ENCODE assay signal across 14 mouse cellular contexts in genomic region chr8:122579196-122579595, GRCm38 (mm10). TPM values are rescaled to one million over a fixed set of nuclear protein-coding genes. Genes with fewer than 3 reads are reported as not detected.
A peak's percentile ranks its signal among the peaks of the same experiment; 100 is the strongest.
DNase-seq lines count a peak whose midpoint lies in the region; ATAC-seq lines count a peak whose summit lies in the region.
"Had no signal": no experiment of that assay in that cellular context is flagged by ENCODE, and none has a peak within 500 bp of the region (broad histone marks: within the 10 kb centered on the region; RNA-seq: fewer than 3 reads in every experiment).

No protein-coding gene starts in this region.

- H3K4me3 ChIP-seq in forebrain, embryonic 10.5 days = no peak overlapping the region
- H3K4me3 ChIP-seq in forebrain, embryonic 12.5 days (replicated peaks) = no peak overlapping the region
- no peak overlapping the region for H3K4me3 ChIP-seq in kidney, embryonic 15.5 days (replicated peaks)
- H3K4me3 ChIP-seq in limb, embryonic 12.5 days (replicated peaks) = no peak overlapping the region

- no peak for ATAC-seq in forebrain, embryonic 12.5 days (ENCODE audit: low FRiP score)
- ATAC-seq in kidney, embryonic 15.5 days (replicated peaks; ENCODE audit: low FRiP score) = no peak
- ATAC-seq in limb, embryonic 12.5 days (ENCODE audit: insufficient number of reproducible peaks, insufficient read depth, low FRiP score, low TSS enrichment, low read depth) = no peak
- ATAC-seq: intestine, postnatal 0 days had no signal

- H3K27me3 ChIP-seq in forebrain, embryonic 10.5 days (ENCODE audit: poor library complexity, severe bottlenecking) = no peaks in the 10 kb centered on the region
- 0 out of 2 replicates have a peak, but pooled peaks cover 3% of the 10 kb centered on the region for H3K27me3 ChIP-seq in forebrain, embryonic 12.5 days
- H3K27me3 ChIP-seq in kidney, embryonic 15.5 days = no peaks in the 10 kb centered on the region
- H3K27me3 ChIP-seq in limb, embryonic 12.5 days = no peaks in the 10 kb centered on the region

- H3K27ac ChIP-seq in forebrain, embryonic 10.5 days = peak overlapping the region; percentile 67
- H3K27ac ChIP-seq in forebrain, embryonic 12.5 days = no peak overlapping the region
- H3K27ac ChIP-seq in kidney, embryonic 15.5 days = peak overlapping the region; percentile 32
- H3K27ac ChIP-seq in limb, embryonic 12.5 days = peak overlapping the region; percentile 77

- no peaks in the 10 kb centered on the region for H3K9me3 ChIP-seq in forebrain, embryonic 10.5 days
- H3K9me3 ChIP-seq in forebrain, embryonic 12.5 days = no peaks in the 10 kb centered on the region
- no peaks in the 10 kb centered on the region for H3K9me3 ChIP-seq in kidney, embryonic 15.5 days (replicated peaks)
- H3K9me3 ChIP-seq in limb, embryonic 12.5 days = no peaks in the 10 kb centered on the region

- 14% methylated on average over 7 of the region's 7 CpGs for WGBS in forebrain, embryonic 10.5 days
- WGBS in forebrain, embryonic 12.5 days = 23% methylated on average over 7 of the region's 7 CpGs
- WGBS in kidney, embryonic 15.5 days = 26% methylated on average over 7 of the region's 7 CpGs
- 10% methylated on average over 7 of the region's 7 CpGs for WGBS in limb, embryonic 12.5 days

- H3K4me1 ChIP-seq in forebrain, embryonic 10.5 days = peaks cover 61% of the 10 kb centered on the region
- peaks cover 34% of the 10 kb centered on the region for H3K4me1 ChIP-seq in forebrain, embryonic 12.5 days
- H3K4me1 ChIP-seq in kidney, embryonic 15.5 days = peaks cover 65% of the 10 kb centered on the region
- H3K4me1 ChIP-seq in limb, embryonic 12.5 days (replicated peaks) = peaks cover 60% of the 10 kb centered on the region

- H3K9ac ChIP-seq in forebrain, embryonic 12.5 days = no peak overlapping the region
- H3K9ac ChIP-seq in kidney, embryonic 15.5 days = no peak overlapping the region
- no peak overlapping the region for H3K9ac ChIP-seq in limb, embryonic 12.5 days (replicated peaks)

- H3K4me2 ChIP-seq in forebrain, embryonic 12.5 days = no peak overlapping the region
- 0 out of 2 replicates have a peak overlapping the region, but pooled peaks have one; percentile 7 for H3K4me2 ChIP-seq in kidney, embryonic 15.5 days
- peak overlapping the region; percentile 11; the same call in 1 of the 2 replicates for H3K4me2 ChIP-seq in limb, embryonic 12.5 days

- no peak for DNase-seq in forebrain, embryonic 10.5 days (ENCODE audit: extremely low spot score, low spot score)
- DNase-seq in kidney, adult 9 months = no peak
- DNase-seq in ZHBTc4 (ENCODE audit: low read depth, low spot score) = peak; percentile 75
- DNase-seq in ovary, postnatal 36 days (ENCODE audit: low spot score) = no peak
- DNase-seq in layer of hippocampus, adult 11-12 months (ENCODE audit: low spot score) = no peak
- DNase-seq: adrenal gland, postnatal 36 days; cerebellum, postnatal 25 days; heart, adult 11 months; left cerebral cortex, postnatal 4 days; lung, adult 2 months had no signal

- H3K36me3 ChIP-seq in forebrain, embryonic 10.5 days (replicated peaks) = peaks cover 12% of the 10 kb centered on the region
- H3K36me3 ChIP-seq in forebrain, embryonic 12.5 days (replicated peaks) = peaks cover 10% of the 10 kb centered on the region
- H3K36me3 ChIP-seq in kidney, embryonic 15.5 days = peaks cover 4% of the 10 kb centered on the region
- H3K36me3 ChIP-seq in limb, embryonic 12.5 days = peaks cover 11% of the 10 kb centered on the region

RNA-seq across cellular contexts. Expression of gene Aprt, which starts 2.5 kb away (rescaled TPM):
- polyA plus RNA-seq in forebrain, embryonic 10.5 days (2016; fragmentation: Nextera tagmentation; extraction: Ambion mirVana) = 313 and 321 TPM in 2 replicates
- 170 and 188 TPM in 2 replicates for polyA plus RNA-seq in forebrain, embryonic 12.5 days (2016; fragmentation: Nextera tagmentation; extraction: Ambion mirVana)
- 333 and 353 TPM in 2 replicates for polyA plus RNA-seq in kidney, embryonic 15.5 days (2015; fragmentation: Nextera tagmentation; extraction: Ambion mirVana)
- polyA plus RNA-seq in limb, embryonic 12.5 days (2016; fragmentation: Nextera tagmentation; extraction: Ambion mirVana) = 299 and 305 TPM in 2 replicates

RNA-seq across cellular contexts. Expression of gene Cdt1, which starts 11.4 kb away (rescaled TPM):
- 73.2 and 79.8 TPM in 2 replicates for polyA plus RNA-seq in forebrain, embryonic 10.5 days (2016; fragmentation: Nextera tagmentation; extraction: Ambion mirVana)
- 43.7 and 46.0 TPM in 2 replicates for polyA plus RNA-seq in forebrain, embryonic 12.5 days (2016; fragmentation: Nextera tagmentation; extraction: Ambion mirVana)
- 40.8 and 50.4 TPM in 2 replicates for polyA plus RNA-seq in kidney, embryonic 15.5 days (2015; fragmentation: Nextera tagmentation; extraction: Ambion mirVana)
- 52.3 and 52.7 TPM in 2 replicates for polyA plus RNA-seq in limb, embryonic 12.5 days (2016; fragmentation: Nextera tagmentation; extraction: Ambion mirVana)

RNA-seq across cellular contexts. Expression of gene Piezo1, which starts 28.1 kb away (rescaled TPM):
- 6.1 and 8.8 TPM in 2 replicates for polyA plus RNA-seq in forebrain, embryonic 10.5 days (2016; fragmentation: Nextera tagmentation; extraction: Ambion mirVana)
- polyA plus RNA-seq in forebrain, embryonic 12.5 days (2016; fragmentation: Nextera tagmentation; extraction: Ambion mirVana) = 4.7 and 4.9 TPM in 2 replicates
- polyA plus RNA-seq in kidney, embryonic 15.5 days (2015; fragmentation: Nextera tagmentation; extraction: Ambion mirVana) = 13.2 and 17.8 TPM in 2 replicates
- polyA plus RNA-seq in limb, embryonic 12.5 days (2016; fragmentation: Nextera tagmentation; extraction: Ambion mirVana) = 11.9 and 13.9 TPM in 2 replicates

RNA-seq across cellular contexts. Expression of gene Galns, which starts 32.1 kb away (rescaled TPM):
- 4.6 and 5.5 TPM in 2 replicates for polyA plus RNA-seq in forebrain, embryonic 10.5 days (2016; fragmentation: Nextera tagmentation; extraction: Ambion mirVana)
- polyA plus RNA-seq in forebrain, embryonic 12.5 days (2016; fragmentation: Nextera tagmentation; extraction: Ambion mirVana) = 4.2 and 5.0 TPM in 2 replicates
- 14.0 and 16.0 TPM in 2 replicates for polyA plus RNA-seq in kidney, embryonic 15.5 days (2015; fragmentation: Nextera tagmentation; extraction: Ambion mirVana)
- polyA plus RNA-seq in limb, embryonic 12.5 days (2016; fragmentation: Nextera tagmentation; extraction: Ambion mirVana) = 5.9 and 8.4 TPM in 2 replicates

RNA-seq across cellular contexts. Expression of gene Trappc2l, which starts 32.2 kb away (rescaled TPM):
- 41.0 and 44.1 TPM in 2 replicates for polyA plus RNA-seq in forebrain, embryonic 10.5 days (2016; fragmentation: Nextera tagmentation; extraction: Ambion mirVana)
- 42.2 and 44.2 TPM in 2 replicates for polyA plus RNA-seq in forebrain, embryonic 12.5 days (2016; fragmentation: Nextera tagmentation; extraction: Ambion mirVana)
- 51.8 and 54.8 TPM in 2 replicates for polyA plus RNA-seq in kidney, embryonic 15.5 days (2015; fragmentation: Nextera tagmentation; extraction: Ambion mirVana)
- 39.0 and 48.0 TPM in 2 replicates for polyA plus RNA-seq in limb, embryonic 12.5 days (2016; fragmentation: Nextera tagmentation; extraction: Ambion mirVana)
